Comparison of ENCODE assay signal across 22 mouse cellular contexts in genomic region chr6:28075534-28075933, GRCm38 (mm10). TPM values are rescaled to one million over a fixed set of nuclear protein-coding genes. Genes with fewer than 3 reads are reported as not detected.
DNase-seq lines count a peak whose midpoint lies in the region; ATAC-seq and TF ChIP-seq lines count a peak whose summit lies in the region.
"Had no signal": no experiment of that assay in that cellular context is flagged by ENCODE, and none has a peak within 500 bp of the region (broad histone marks: within the 10 kb centered on the region; RNA-seq: fewer than 3 reads in every experiment).

No protein-coding gene starts in this region.

- ATAC-seq in kidney, embryonic 14.5 days (ENCODE audit: low FRiP score, low TSS enrichment) = peak; percentile 51; the same call in 1 of the 2 replicates
- no peak for ATAC-seq in kidney, postnatal 0 days (replicated peaks; ENCODE audit: low FRiP score, low read depth)
- ATAC-seq: activated CD4-positive, CD25-positive, alpha-beta regulatory T cell, adult 4 months; CD4-positive, CD25-positive, alpha-beta regulatory T cell, adult 4 months; Patski had no signal

- TF ChIP-seq CTCF in kidney, postnatal 0 days (IDR thresholded peaks at IDR 0.05; ENCODE audit: low read depth) = no peak

- no peaks in the 10 kb centered on the region for H3K27me3 ChIP-seq in kidney, embryonic 14.5 days (ENCODE audit: control insufficient read depth, insufficient read depth, low read length)
- H3K27me3 ChIP-seq in kidney, postnatal 0 days (ENCODE audit: insufficient read depth, low read length) = no peaks in the 10 kb centered on the region
- H3K27me3 ChIP-seq: CH12.LX had no signal

- H3K9me3 ChIP-seq in kidney, embryonic 14.5 days (ENCODE audit: control insufficient read depth, low read length) = no peaks in the 10 kb centered on the region
- H3K9me3 ChIP-seq in kidney, postnatal 0 days (replicated peaks; ENCODE audit: low read length) = no peaks in the 10 kb centered on the region
- H3K9me3 ChIP-seq: G1E had no signal

- 23% methylated on average over 3 of the region's 3 CpGs for WGBS in kidney, embryonic 14.5 days
- 24% methylated on average over 3 of the region's 3 CpGs for WGBS in kidney, postnatal 0 days

- H3K4me2 ChIP-seq in kidney, embryonic 14.5 days (replicated peaks; ENCODE audit: low read depth, low read length) = no peak overlapping the region
- no peak overlapping the region for H3K4me2 ChIP-seq in kidney, postnatal 0 days (ENCODE audit: low read length)

- no peak overlapping the region for H3K27ac ChIP-seq in kidney, embryonic 14.5 days (ENCODE audit: low read depth, low read length)
- H3K27ac ChIP-seq in kidney, postnatal 0 days = no peak overlapping the region

- peaks cover 5% of the 10 kb centered on the region; the same call in 1 of the 2 replicates for H3K4me1 ChIP-seq in kidney, embryonic 14.5 days (ENCODE audit: control insufficient read depth, insufficient read depth, low read length)
- no peaks in the 10 kb centered on the region for H3K4me1 ChIP-seq in kidney, postnatal 0 days (replicated peaks; ENCODE audit: insufficient read depth, low read length)

- DNase-seq in kidney, adult 11 months = no peak
- peak; percentile 63 for DNase-seq in kidney, postnatal 0 days (ENCODE audit: low spot score)
- DNase-seq in kidney, postnatal 25 days = no peak
- peak; percentile 13 for DNase-seq in mesoderm, embryonic 11.5 days (ENCODE audit: low read depth, low spot score)
- no peak for DNase-seq in spleen, postnatal 14 days (ENCODE audit: low spot score in 2 of 2)
- DNase-seq: adrenal gland, adult 2 months; adrenal gland, adult 8-10 months; adrenal gland, postnatal 10 days; adrenal gland, postnatal 14 days; adrenal gland, postnatal 25 days; adrenal gland, postnatal 36 days; B cell, adult 2 months; cerebellum, adult 11 months; cerebellum, adult 11-12 months; cerebellum, adult 18-20 months had no signal

- H3K4me3 ChIP-seq in kidney, embryonic 14.5 days (ENCODE audit: low read length) = no peak overlapping the region
- H3K4me3 ChIP-seq in kidney, postnatal 0 days (replicated peaks; ENCODE audit: low read depth, low read length) = no peak overlapping the region

- H3K36me3 ChIP-seq in kidney, embryonic 14.5 days (ENCODE audit: control insufficient read depth, insufficient read depth, low read length) = no peaks in the 10 kb centered on the region
- H3K36me3 ChIP-seq in kidney, postnatal 0 days (ENCODE audit: insufficient read depth, low read length) = no peaks in the 10 kb centered on the region
- H3K36me3 ChIP-seq: G1E had no signal

- H3K9ac ChIP-seq in kidney, embryonic 14.5 days (ENCODE audit: low read depth, low read length) = no peak overlapping the region
- no peak overlapping the region for H3K9ac ChIP-seq in kidney, postnatal 0 days (ENCODE audit: low read depth, low read length)

RNA-seq across cellular contexts. Expression of gene Grm8, which starts 59.4 kb away (rescaled TPM):
- polyA plus RNA-seq in kidney, embryonic 14.5 days (2014; fragmentation: Nextera tagmentation; extraction: Ambion mirVana) = 0.71 and 1.0 TPM in 2 replicates
- polyA plus RNA-seq in kidney, postnatal 0 days (2015; fragmentation: Nextera tagmentation; extraction: Ambion mirVana) = 0.15 and 0.21 TPM in 2 replicates
- polyA plus RNA-seq: C2C12, G1E, Patski had no signal

Comparison
In these comparisons a context has a peak if more than half of its experiments do, and no peak if none do; other contexts are left out.
1. DNase-seq: peak in kidney, postnatal 0 days (single experiment) and mesoderm, embryonic 11.5 days (single experiment); none in kidney, adult 11 months (single experiment), kidney, postnatal 25 days (0 of 2) and spleen, postnatal 14 days (0 of 2).